Mouse (Mus musculus) liver, embryonic 14.5 days (tissue): ENCODE data around the gene Cbl.

Source experiments
- CTCF ChIP-seq: IDR thresholded peaks from 2 replicates; pipeline ENCODE4 v1.5.1; 2016; ENCODE audit warnings: antibody characterized with exemption, low read depth, control low read depth
- EP300 ChIP-seq: IDR thresholded peaks from 2 replicates; pipeline ENCODE4 v1.6.1; 2016; ENCODE audit warnings: antibody characterized with exemption, low read depth

DNA sequence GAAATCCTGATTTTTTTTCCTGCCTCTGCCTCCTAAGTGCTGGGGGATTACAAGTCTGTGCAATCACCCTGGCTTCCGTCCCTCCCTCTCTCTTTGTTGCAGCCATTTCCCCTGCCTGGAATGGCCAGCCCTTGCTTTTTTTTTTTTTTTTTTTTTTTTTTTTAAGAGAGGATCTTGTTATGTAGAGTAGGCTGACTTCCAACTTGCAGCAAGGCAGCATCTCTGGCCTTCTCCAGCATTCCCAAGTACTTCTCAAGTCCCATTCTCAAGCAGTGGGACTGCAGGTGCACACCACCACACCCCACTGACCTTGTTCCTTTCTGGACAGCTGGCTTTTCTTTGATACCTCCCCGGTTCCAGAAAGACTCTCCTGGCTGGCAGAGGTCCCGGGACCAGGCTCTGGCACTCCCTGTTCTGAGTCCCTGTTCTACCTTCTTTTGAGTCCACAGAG lies 106.5 kb downstream of the Cbl start:
- TF ChIP-seq CTCF (no peak), EP300 (no peak)
